Mouse (Mus musculus) E14TG2a.4 (cell line): ENCODE measurements around the gene Vax2.

Source experiments
- H3K27me3 ChIP-seq: 2 replicates; pipeline ENCODE4 v1.6.1; 2014; ENCODE audit warnings: low read length, control low read depth; ENCODE audit not compliant: insufficient read depth
- H3K36me3 ChIP-seq: 2 replicates; pipeline ENCODE4 v1.6.1; 2014; ENCODE audit warnings: low read length, control low read depth; ENCODE audit not compliant: insufficient read depth
- H3K4me1 ChIP-seq: replicated peaks from 2 replicates; pipeline ENCODE4 v1.6.1; 2014; ENCODE audit warnings: low read depth, low read length, control low read depth
- H3K4me3 ChIP-seq: replicated peaks from 2 replicates; pipeline ENCODE4 v1.5.1; 2014; ENCODE audit warnings: mild to moderate bottlenecking, low read length
- H3K9me3 ChIP-seq: 2 replicates; pipeline ENCODE4 v1.6.1; 2014; ENCODE audit warnings: low read length, control low read depth
- CTCF ChIP-seq: conservative IDR thresholded peaks from 2 replicates; pipeline ENCODE4 v1.5.1; 2014; ENCODE audit warnings: low read length
- NANOG ChIP-seq: IDR thresholded peaks from 2 replicates; pipeline ENCODE4 v1.6.1; 2014; ENCODE audit warnings: borderline replicate concordance, low read length, mixed read lengths
- POU5F1 ChIP-seq: IDR thresholded peaks from 2 replicates; pipeline ENCODE4 v1.6.1; 2014; ENCODE audit warnings: low read length, borderline replicate concordance

Vax2 gene

GRCm38 (mm10) chr6:83695731-83696130, 15.3 kb upstream of the Vax2 start:
- H3K4me3 ChIP-seq, result no peak overlapping the region
- no peaks in the 10 kb centered on the region for H3K36me3 ChIP-seq
- peaks cover 75% of the 10 kb centered on the region for H3K4me1 ChIP-seq
- TF ChIP-seq POU5F1 (no peak), NANOG (no peak), CTCF (no peak)
- peaks cover 91% of the 10 kb centered on the region for H3K27me3 ChIP-seq
- no peaks in the 10 kb centered on the region for H3K9me3 ChIP-seq

- peak overlapping the region; percentile 50; the same call in 1 of the 2 replicates for H3K4me3 ChIP-seq
- no peak for TF ChIP-seq CTCF
- H3K9me3 ChIP-seq, result no peaks in the 10 kb centered on the region
- peaks cover 82% of the 10 kb centered on the region for H3K4me1 ChIP-seq
- H3K36me3 ChIP-seq, result no peaks in the 10 kb centered on the region
- peaks cover 91% of the 10 kb centered on the region for H3K27me3 ChIP-seq
Observed at GRCm38 (mm10) chr6:83696684-83697083, 14.4 kb upstream of the Vax2 start.

GRCm38 (mm10) chr6:83697932-83698331, 13.1 kb upstream of the Vax2 start:
- H3K4me1 ChIP-seq, result peaks cover 85% of the 10 kb centered on the region
- H3K36me3 ChIP-seq, result no peaks in the 10 kb centered on the region
- H3K27me3 ChIP-seq, result peaks cover 90% of the 10 kb centered on the region
- no peak for TF ChIP-seq POU5F1
- H3K9me3 ChIP-seq, result no peaks in the 10 kb centered on the region
- H3K4me3 ChIP-seq, result peak overlapping the region; percentile 50

- Histone ChIP-seq H3K27me3 (peaks cover 89% of the 10 kb centered on the region), H3K9me3 (no peaks in the 10 kb centered on the region), H3K4me1 (peaks cover 71% of the 10 kb centered on the region), H3K4me3 (no peak overlapping the region), H3K36me3 (no peaks in the 10 kb centered on the region)
- TF ChIP-seq NANOG, result no peak
- no peak for TF ChIP-seq POU5F1
- TF ChIP-seq CTCF, result no peak
Observed at GRCm38 (mm10) chr6:83699971-83700370, 11.1 kb upstream of the Vax2 start.

GRCm38 (mm10) chr6:83701001-83701400, 10.1 kb upstream of the Vax2 start:
- peaks cover 64% of the 10 kb centered on the region for H3K4me1 ChIP-seq
- TF ChIP-seq NANOG, result no peak
- H3K9me3 ChIP-seq, result no peaks in the 10 kb centered on the region
- no peak overlapping the region; the same call in 1 of the 2 replicates for H3K4me3 ChIP-seq
- H3K36me3 ChIP-seq, result no peaks in the 10 kb centered on the region
- H3K27me3 ChIP-seq, result peaks cover 88% of the 10 kb centered on the region

GRCm38 (mm10) chr6:83702146-83702999, 8.7 kb upstream of the Vax2 start:
- peaks cover 88% of the 10 kb centered on the region for H3K27me3 ChIP-seq
- peak overlapping the region; percentile 57 for H3K4me3 ChIP-seq
- no peaks in the 10 kb centered on the region for H3K9me3 ChIP-seq
- peaks cover 51% of the 10 kb centered on the region for H3K4me1 ChIP-seq
- TF ChIP-seq CTCF (no peak), NANOG (no peak), POU5F1 (no peak)
- no peaks in the 10 kb centered on the region for H3K36me3 ChIP-seq

- Histone ChIP-seq H3K36me3 (no peaks in the 10 kb centered on the region), H3K4me1 (peaks cover 49% of the 10 kb centered on the region), H3K9me3 (no peaks in the 10 kb centered on the region), H3K4me3 (peak overlapping the region; percentile 57), H3K27me3 (peaks cover 91% of the 10 kb centered on the region)
- TF ChIP-seq NANOG (no peak), POU5F1 (no peak), CTCF (no peak)
Observed at GRCm38 (mm10) chr6:83703000-83703721, 7.9 kb upstream of the Vax2 start.

GRCm38 (mm10) chr6:83703722-83704078, 7.4 kb upstream of the Vax2 start:
- H3K4me3 ChIP-seq, result no peak overlapping the region
- TF ChIP-seq NANOG, result no peak
- TF ChIP-seq CTCF, result no peak
- TF ChIP-seq POU5F1, result no peak
- H3K4me1 ChIP-seq, result peaks cover 46% of the 10 kb centered on the region
- H3K27me3 ChIP-seq, result peaks cover 91% of the 10 kb centered on the region
- H3K36me3 ChIP-seq, result no peaks in the 10 kb centered on the region
- no peaks in the 10 kb centered on the region for H3K9me3 ChIP-seq
